Mouse (Mus musculus) ES-Bruce4 (cell line): ENCODE results near the gene Pikfyve.

Source experiments
- CTCF ChIP-seq: IDR thresholded peaks from one replicate; pipeline ENCODE4 v1.8.1; 2011; ENCODE audit warnings: low read depth, low read length
- EP300 ChIP-seq: IDR thresholded peaks from 2 replicates; pipeline ENCODE4 v1.6.1; 2011; ENCODE audit warnings: low read depth, low read length; ENCODE audit not compliant: insufficient read depth
- POLR2A ChIP-seq: IDR thresholded peaks from one replicate; pipeline ENCODE4 v1.8.1; 2011; ENCODE audit warnings: low read length; ENCODE audit not compliant: insufficient read depth

DNA sequence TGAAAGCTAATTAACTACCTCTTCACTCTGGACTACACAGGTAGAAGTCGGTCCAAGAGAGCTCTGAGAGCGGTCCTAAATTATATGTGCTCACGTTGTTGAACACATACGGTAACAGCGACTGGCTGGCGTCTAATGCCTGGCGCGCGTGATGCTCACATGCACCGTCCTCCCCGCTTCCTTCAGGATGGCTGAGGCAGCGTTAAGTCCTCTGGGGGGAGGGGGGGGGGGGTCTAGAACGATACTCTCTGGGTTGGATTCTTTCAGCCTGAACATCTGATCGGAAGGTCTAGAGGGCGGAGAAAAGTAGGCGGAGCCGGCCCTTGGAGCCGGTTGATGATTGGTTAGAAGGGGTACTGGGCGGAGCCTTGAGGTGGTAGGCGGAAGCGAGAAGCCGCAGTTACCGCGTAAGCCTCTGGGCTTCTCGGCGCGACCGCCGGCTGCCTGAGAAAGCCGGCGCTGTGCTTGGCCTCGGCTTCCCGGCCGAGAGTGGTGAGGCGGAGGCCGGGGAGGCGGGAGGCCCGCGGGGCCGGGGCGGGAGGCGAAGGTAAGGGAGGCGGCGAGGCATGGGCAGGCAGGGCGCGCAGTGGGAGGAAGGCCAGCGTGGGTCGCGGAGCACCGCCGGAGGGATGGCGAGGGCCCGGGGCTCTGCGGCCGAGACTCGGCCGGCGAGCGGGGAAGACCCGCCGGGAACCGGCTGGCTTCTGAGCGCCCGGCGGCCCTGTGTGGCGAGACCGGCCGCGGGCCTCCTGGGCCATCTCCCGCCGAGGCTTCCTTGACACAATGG, at the start of gene Pikfyve, which contains the start of gene Idh1:
- TF ChIP-seq CTCF (no peak), POLR2A (peak; percentile 11), EP300 (peak; percentile 45; the same call in 1 of the 2 replicates)
